Mouse (Mus musculus) megakaryocyte, adult 5-6 weeks (primary cell): Measurements from ENCODE around the gene Pitpnm2. TPM values are rescaled to one million over a fixed set of nuclear protein-coding genes. Genes with fewer than 3 reads are reported as not detected.
A peak's percentile ranks its signal among the peaks of the same experiment; 100 is the strongest.
"Not testable (repeated sequence)": the region's sequence is repeated elsewhere in the genome, so short reads cannot be mapped to it uniquely, and the experiment has no call there.

ENCODE experiments used
- ATAC-seq: 2 replicates; pipeline ENCODE4 v1.8.0; 2016; ENCODE audit warnings: mild to moderate bottlenecking, inconsistent platforms; ENCODE audit not compliant: poor library complexity, severe bottlenecking
- total RNA-seq, 2 experiments: library from RNA; stranded (forward) in 1 of 2; stranded (reverse) in 1 of 2; fragments of 153-499, 151-499 nt in 1 of 2; fragments of 221-1000, 200-1000 nt in 1 of 2; gene quantifications; 2 replicates each; pipeline versions ENCODE4 v1.2.3 to v1.2.4; 2015 to 2017

Pitpnm2 gene
- total RNA-seq (2015): 3.3 and 3.5 TPM in 2 replicates
- total RNA-seq (2017): 1.2 and 7.6 TPM in 2 replicates

DNA sequence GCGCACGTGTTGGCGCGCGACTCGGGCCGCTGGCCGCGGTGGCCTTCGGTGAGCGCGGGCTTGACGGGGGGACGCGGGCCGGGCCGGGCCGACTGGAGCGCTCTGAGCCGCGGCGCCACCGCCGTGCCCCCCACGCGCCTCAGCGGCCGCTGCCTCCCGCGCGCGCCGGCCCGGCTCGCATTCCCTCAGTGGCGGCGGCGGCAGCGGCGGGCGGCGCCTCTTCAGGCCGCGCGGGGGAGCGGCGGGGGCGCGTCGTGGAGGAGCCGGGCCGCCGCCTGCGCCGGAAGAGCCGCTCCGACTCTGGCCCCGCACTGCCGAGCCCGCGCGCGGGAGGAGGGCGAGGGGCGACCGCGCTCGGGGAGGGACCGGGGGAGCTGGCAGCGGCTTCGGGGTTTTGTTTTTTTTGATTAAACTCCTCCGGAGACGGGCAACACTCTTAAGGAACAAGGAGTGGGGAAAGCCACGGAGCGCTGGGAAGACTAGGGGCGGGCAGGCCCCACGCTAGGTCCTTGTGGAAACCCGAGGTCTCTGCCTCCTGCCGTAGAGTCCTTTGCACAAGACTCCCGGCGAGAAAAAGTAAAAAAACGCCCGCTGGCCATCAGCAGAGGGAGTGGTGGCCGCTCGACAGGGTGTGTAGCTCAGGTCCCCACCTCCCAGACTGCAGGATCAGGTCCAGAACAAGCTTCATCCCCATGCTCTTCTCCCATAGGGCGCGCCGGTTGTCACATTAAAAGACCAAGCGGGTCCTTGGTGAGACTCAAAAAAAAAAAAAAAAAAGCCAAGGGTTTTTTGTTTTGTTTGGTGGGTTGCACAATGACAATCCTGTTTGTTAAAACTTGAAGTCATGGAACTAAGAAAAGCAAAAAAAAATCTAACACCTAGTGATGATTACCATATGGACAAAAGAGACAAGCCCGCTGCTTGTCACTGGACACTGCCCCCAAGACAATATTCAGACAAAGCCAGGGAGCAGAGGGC is at the start of gene Pitpnm2:
Gene Pitpnm2, minus strand, starts transcription at position 147 of the 978 bp plus-strand sequence.
- ATAC-seq: peak; percentile 62

- ATAC-seq: not testable (repeated sequence)
These were observed 49.7 kb upstream of the Pitpnm2 start for GRCm38 (mm10) chr5:124299307-124299706.

DNA sequence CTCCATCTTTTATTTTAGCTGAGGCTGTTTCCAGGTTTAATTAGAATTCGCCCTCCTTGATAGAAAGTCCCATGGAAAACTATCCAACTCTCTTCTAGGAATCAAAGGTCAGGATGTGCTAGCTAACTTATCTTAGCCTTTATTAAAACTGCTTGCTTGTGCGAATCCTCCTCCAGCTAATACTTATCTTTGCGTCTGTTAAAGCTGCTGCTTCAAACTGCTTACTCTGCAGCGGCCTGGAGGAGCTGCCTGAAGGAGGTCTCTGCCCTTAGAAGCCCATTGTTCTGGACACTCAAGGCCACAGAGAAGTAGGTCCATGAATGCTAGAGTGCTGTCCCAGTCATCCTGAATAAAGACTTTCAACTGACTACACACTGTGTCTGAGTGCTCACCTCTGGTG is 46.9 kb upstream of the Pitpnm2 start:
- ATAC-seq: no peak

- no peak for ATAC-seq
These were observed 44.4 kb upstream of the Pitpnm2 start for GRCm38 (mm10) chr5:124293967-124294366.

- ATAC-seq: no peak
These were observed 40.7 kb upstream of the Pitpnm2 start for GRCm38 (mm10) chr5:124290216-124290615.

GRCm38 (mm10) chr5:124287616-124288247 is 38.2 kb upstream of the Pitpnm2 start:
- ATAC-seq: no peak

DNA sequence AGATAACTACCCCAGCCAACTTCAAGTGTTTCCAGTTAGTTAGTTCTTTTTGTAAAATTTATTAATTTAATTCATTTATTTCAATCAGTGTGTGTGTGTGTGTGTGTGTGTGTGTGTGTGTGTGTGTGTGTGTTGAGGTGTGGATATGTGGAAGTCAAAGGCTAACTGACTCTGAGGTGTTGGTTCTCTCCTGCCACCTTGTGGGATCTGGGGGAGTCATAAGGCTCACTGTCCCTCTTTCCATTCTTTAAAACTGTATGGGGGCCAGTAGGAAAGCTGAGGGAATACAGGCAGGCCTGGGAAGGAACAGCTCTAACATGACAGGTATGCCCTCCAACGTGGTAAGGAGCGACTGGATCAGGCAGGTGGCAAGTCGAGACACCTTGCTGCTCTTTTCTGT is 34.8 kb upstream of the Pitpnm2 start:
- no peak for ATAC-seq

GRCm38 (mm10) chr5:124282854-124283253 is 33.3 kb upstream of the Pitpnm2 start:
- no peak for ATAC-seq

- ATAC-seq: no peak
These were observed 20.7 kb upstream of the Pitpnm2 start for GRCm38 (mm10) chr5:124270226-124270625.

DNA sequence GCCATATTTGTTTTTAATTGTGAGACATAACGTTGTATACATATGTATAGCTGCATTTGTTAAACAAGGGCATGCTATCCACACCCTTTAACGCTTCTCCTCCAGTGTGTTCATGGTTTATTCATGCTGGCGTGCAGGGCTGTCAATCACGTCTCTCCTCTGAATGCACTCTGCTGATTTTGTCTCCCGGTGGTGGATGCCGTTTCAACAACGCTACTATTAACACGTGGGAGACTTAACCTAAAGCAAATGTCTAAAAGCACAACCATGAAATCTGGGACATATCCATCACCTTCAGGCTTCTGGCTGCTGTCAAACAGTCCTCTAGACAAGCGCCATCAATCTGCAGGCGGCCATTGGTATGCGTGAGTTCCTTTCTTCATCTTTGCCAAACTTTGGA is 20.1 kb upstream of the Pitpnm2 start:
- no peak for ATAC-seq

DNA sequence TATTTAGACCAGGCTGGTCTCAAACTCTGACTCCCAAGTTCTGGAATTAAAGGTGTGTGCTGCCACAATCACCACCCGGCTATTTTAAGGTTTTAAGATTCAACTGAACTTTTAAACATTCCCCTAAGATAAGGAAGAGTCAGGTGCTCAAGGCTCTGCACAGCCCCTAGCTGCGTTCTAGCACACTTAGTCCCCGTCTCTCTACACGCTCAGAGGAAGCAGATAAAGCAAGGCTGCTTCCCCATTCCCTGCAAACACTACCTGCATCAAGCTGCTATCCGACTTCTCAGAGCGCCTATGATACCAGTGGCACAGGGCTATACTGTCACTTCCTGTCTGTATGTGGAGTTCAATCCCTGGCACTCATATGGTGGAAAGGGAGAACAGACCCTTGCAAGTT is 18.1 kb upstream of the Pitpnm2 start:
- ATAC-seq: no peak

DNA sequence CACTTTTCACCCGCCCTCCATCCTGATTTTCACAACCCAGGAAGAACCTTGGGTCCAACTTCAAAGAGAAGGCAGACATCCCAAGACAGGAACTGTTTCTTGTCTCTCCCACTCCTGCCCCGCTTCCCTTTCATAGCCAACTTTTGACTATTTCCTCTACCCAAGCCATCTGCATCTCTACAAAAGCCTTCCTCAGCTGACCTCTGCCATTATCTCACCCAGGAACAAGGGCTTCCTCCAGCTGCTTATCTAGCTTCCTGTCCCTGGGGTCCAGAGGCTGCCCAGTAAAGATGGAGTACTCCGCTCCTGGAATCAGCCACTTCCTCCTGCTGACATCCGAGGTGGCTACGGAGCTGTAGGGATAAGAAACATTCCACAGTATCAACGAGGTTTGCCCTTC is 17.3 kb upstream of the Pitpnm2 start:
- no peak for ATAC-seq

DNA sequence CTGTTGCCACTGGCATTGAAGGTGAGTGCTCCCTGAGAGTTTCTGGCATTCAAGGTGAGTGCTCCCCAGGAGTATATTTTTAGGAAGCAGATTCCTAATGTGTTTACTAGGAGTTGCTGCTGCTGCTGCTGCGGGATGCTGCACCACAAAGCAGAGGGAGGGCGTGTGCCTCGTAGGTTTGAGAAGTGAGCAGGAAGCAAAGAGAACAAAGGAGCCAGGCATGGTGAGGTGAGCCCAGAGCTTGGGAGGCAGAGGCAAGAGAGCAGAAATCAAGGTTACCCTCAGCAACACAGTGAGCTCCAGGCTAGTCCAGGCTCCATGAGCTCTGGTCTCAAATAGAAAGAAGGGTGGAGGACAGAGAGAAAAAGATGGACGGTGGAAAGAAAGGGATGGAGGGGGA is 13.7 kb upstream of the Pitpnm2 start:
- no peak for ATAC-seq

- ATAC-seq: no peak
These were observed 12.5 kb upstream of the Pitpnm2 start for GRCm38 (mm10) chr5:124262090-124262489.

GRCm38 (mm10) chr5:124259133-124259532 is 9.6 kb upstream of the Pitpnm2 start:
- no peak for ATAC-seq

GRCm38 (mm10) chr5:124258026-124258425 is 8.5 kb upstream of the Pitpnm2 start:
- ATAC-seq: no peak

GRCm38 (mm10) chr5:124255141-124255540 is 5.6 kb upstream of the Pitpnm2 start:
- no peak for ATAC-seq

GRCm38 (mm10) chr5:124253555-124253954 is 4.0 kb upstream of the Pitpnm2 start:
- no peak for ATAC-seq

- ATAC-seq: no peak
These were observed 3.2 kb upstream of the Pitpnm2 start for GRCm38 (mm10) chr5:124252580-124253320.

DNA sequence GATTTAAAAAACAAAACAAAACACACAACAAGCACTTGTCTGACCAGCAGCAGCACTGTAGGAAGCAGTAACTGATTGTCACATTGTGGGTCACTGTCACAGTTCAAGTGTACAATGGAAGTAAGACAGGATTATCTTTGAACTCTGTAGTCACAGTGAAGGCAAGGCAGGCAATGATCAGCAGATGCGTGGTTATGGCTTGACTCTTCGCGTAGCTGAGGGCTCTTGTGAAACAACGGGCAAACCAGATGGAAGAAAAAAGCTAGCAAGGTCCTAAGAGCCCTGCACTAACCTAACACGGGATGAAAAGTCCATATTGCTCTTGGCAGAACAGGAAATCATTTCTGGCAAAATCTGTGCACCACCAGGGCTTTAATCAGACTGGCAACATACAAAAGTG is 1.5 kb upstream of the Pitpnm2 start:
- ATAC-seq: no peak
